Mouse (Mus musculus) embryonic facial prominence, embryonic 12.5 days (tissue): ENCODE data around the gene Map3k10. TPM values are rescaled to one million over a fixed set of nuclear protein-coding genes. Genes with fewer than 3 reads are reported as not detected.
"Not testable (repeated sequence)": the region's sequence is repeated elsewhere in the genome, so short reads cannot be mapped to it uniquely, and the experiment has no call there.

Source experiments
- ATAC-seq: fragments of 200-750 bp; cut with Nextera tagmentation; 2 replicates; pipeline ENCODE4 v1.8.0; 2017; ENCODE audit not compliant: insufficient number of reproducible peaks, insufficient read depth, low FRiP score, low TSS enrichment
- H3K27ac ChIP-seq: fragments of 300-500 bp; sonication (generic); 2 replicates; pipeline ENCODE4 v1.5.1; 2016; ENCODE audit warnings: mild to moderate bottlenecking
- H3K27me3 ChIP-seq: fragments of 300-500 bp; sonication (generic); 2 replicates; pipeline ENCODE4 v1.6.1; 2016; ENCODE audit warnings: mild to moderate bottlenecking, moderate library complexity
- H3K36me3 ChIP-seq: fragments of 300-500 bp; sonication (generic); 2 replicates; pipeline ENCODE4 v1.6.1; 2016; ENCODE audit warnings: mild to moderate bottlenecking
- H3K4me1 ChIP-seq: fragments of 300-500 bp; sonication (generic); 2 replicates; pipeline ENCODE4 v1.6.1; 2016
- H3K4me2 ChIP-seq: fragments of 300-500 bp; sonication (generic); replicated peaks from 2 replicates; pipeline ENCODE4 v1.6.1; 2016; ENCODE audit warnings: mild to moderate bottlenecking, moderate library complexity
- H3K4me3 ChIP-seq: fragments of 300-500 bp; sonication (generic); 2 replicates; pipeline ENCODE4 v1.5.1; 2016; ENCODE audit warnings: mild to moderate bottlenecking
- H3K9ac ChIP-seq: fragments of 300-500 bp; sonication (generic); 2 replicates; pipeline ENCODE4 v1.6.1; 2016; ENCODE audit warnings: mild to moderate bottlenecking, moderate library complexity
- H3K9me3 ChIP-seq: fragments of 300-500 bp; sonication (generic); 2 replicates; pipeline ENCODE4 v1.6.1; 2016; ENCODE audit warnings: mild to moderate bottlenecking, moderate library complexity
- WGBS: fragments of 180-500 bp; shearing (Covaris S2); methylation state at CpG from one replicate; pipeline ENCODE4 v1.1.7; 2016; 5-methylcytosine and 5-hydroxymethylcytosine counted together
- polyA plus RNA-seq: library from polyadenylated mRNA; unstranded; fragments of >200 nt; fragmentation: Nextera tagmentation; extraction: Ambion mirVana; gene quantifications from 2 replicates; pipeline ENCODE4 v1.2.1, GENCODE M21; 2016

The Map3k10 gene
- polyA plus RNA-seq, 1 experiment from 2014 or later: 14.0 TPM

DNA sequence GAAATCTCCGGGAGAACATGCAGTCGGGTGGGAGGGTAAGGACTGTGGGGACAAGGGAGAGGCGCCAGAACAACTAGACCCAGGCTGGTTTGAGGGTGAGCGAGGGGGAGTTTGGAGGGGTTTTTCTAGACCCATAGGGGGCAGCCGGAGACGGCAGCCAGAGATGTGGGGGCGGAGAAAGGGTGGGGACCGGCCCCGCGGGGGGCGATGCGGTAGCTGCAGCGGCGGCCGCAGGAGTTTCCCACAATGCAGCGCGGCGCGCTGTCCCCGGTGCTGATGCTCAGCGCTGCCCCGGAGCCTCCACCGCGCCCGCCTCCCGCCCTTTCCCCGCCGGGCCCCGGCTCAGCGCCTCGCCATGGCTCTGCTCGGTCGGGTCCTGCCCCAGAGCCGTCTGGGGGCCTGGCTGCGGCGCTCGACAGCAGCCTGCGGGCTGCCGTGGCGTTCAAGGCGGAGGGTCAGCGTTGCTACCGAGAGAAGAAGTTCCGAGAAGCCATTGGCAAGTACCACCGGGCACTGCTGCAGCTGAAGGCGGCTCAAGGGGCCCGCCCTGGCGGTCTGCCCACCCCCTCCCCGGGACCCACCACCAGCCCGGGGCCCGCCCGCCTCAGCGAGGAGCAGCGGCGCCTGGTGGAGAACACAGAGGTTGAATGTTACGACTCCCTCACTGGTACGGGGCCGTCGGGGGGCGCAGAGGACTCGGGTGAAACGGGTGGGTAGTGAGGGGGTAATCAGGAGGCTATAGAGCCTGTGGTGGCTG, 20.5 kb downstream of the Map3k10 start, which contains the start of gene Ttc9b:
Gene Ttc9b, plus strand, starts transcription at position 235 of the 757 bp plus-strand sequence.
- Histone ChIP-seq H3K4me1 (peaks cover 5% of the 10 kb centered on the region), H3K9me3 (no peaks in the 10 kb centered on the region), H3K4me2 (peak within 1 kb of the TSS; percentile 60), H3K27me3 (peaks cover 67% of the 10 kb centered on the region), H3K4me3 (peak within 1 kb of the TSS; percentile 34), H3K36me3 (peaks cover 25% of the 10 kb centered on the region; the same call in 1 of the 2 replicates), H3K27ac (no peak within 1 kb of the TSS), H3K9ac (no peak within 1 kb of the TSS)
- no peak for ATAC-seq
- 2% methylated on average over 62 of the region's 62 CpGs for WGBS

DNA sequence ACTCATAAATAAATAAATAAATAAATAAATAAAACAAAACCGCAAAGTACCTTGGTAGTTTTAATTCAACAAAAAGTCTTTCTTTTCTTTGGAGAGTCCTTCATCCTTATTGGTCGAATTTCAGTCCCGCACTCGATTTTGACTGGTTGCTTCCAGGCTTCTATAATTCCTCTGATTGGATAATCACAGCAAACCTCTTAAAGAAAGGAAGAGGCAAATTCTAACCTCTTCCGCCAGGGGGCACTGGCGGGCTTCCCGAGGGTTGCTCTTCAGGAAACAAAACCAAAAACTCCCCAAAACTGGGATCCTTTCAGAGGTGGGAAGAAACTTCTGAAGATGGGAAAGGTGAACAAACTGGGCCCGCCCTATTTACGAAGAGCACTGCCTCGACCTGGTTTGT, 23.4 kb downstream of the Map3k10 start:
- H3K9me3 ChIP-seq: no peaks in the 10 kb centered on the region
- ATAC-seq: no peak
- no peak overlapping the region for H3K27ac ChIP-seq
- no peak overlapping the region for H3K9ac ChIP-seq
- no peaks in the 10 kb centered on the region for H3K36me3 ChIP-seq
- H3K4me3 ChIP-seq: no peak overlapping the region
- 0 out of 2 replicates have a peak overlapping the region, but pooled peaks have one; percentile 13 for H3K4me2 ChIP-seq
- peaks cover 5% of the 10 kb centered on the region for H3K4me1 ChIP-seq
- 7% methylated on average over 10 of the region's 10 CpGs for WGBS
- peaks cover 38% of the 10 kb centered on the region for H3K27me3 ChIP-seq

DNA sequence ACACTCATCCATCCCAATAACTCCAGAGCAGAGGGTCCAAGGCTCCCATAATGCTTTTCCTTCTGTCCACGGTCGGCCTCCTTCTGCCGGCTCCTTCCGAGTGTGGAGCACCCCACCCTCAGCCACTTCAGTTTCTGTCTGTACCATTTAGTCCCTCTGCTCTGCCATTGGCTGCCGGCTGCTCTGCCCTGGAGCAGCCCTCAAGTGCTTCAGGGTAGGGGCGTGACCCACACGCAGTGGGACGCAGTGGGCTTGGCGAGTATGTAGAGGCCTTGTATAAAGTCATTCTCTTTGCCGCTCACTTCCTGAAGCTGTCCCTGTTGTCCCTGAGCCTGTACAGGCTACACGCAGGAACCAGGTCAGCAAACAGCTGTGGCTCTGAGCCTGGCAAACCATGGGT, 24.7 kb downstream of the Map3k10 start:
- Histone ChIP-seq H3K4me2 (no peak overlapping the region), H3K27me3 (peaks cover 26% of the 10 kb centered on the region), H3K4me3 (no peak overlapping the region), H3K9me3 (no peaks in the 10 kb centered on the region), H3K9ac (no peak overlapping the region), H3K27ac (no peak overlapping the region), H3K4me1 (peaks cover 5% of the 10 kb centered on the region), H3K36me3 (no peaks in the 10 kb centered on the region)
- 91% methylated on average over 11 of the region's 11 CpGs for WGBS
- ATAC-seq: no peak

DNA sequence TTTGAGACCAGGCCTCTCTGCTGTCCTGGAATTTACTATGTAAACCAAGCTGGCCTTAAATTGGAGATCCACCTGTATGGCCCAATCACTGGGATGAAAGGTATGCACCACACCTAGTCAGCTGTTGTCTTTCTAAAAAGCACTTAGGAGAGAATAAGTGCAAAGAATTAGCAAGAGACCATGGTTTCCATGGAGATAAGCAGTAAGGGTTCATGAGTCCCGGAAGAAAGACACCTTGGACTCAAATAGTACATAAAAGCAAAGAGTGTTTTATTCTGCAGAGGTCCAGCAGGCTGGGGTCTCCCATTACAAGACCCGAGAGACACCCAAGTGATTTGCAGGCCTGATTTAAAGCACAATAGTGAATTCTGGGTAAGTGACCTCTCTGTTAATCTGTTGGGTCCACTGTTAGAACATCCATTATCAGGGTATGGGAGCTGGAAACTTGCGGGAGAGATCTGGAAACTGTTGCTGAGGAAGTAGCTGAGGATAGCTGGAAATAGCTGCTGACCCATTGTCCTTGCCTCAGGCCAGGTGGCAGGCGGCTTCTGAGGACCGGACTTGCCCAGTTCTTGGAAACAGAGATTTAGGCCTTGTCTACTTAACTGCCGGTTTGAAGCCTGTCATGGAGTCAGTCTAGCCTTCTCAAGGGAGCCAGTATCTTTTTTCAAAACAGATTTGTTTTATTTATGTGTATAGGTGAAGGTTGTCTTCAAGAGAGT, 27.0 kb downstream of the Map3k10 start:
- 83% methylated on average over 6 of the region's 6 CpGs for WGBS
- no peaks in the 10 kb centered on the region for H3K36me3 ChIP-seq
- no peaks in the 10 kb centered on the region for H3K4me1 ChIP-seq
- H3K27ac ChIP-seq: no peak overlapping the region
- ATAC-seq: no peak
- no peaks in the 10 kb centered on the region for H3K9me3 ChIP-seq
- no peak overlapping the region for H3K4me2 ChIP-seq
- H3K4me3 ChIP-seq: no peak overlapping the region
- H3K9ac ChIP-seq: no peak overlapping the region
- peaks cover 3% of the 10 kb centered on the region for H3K27me3 ChIP-seq

DNA sequence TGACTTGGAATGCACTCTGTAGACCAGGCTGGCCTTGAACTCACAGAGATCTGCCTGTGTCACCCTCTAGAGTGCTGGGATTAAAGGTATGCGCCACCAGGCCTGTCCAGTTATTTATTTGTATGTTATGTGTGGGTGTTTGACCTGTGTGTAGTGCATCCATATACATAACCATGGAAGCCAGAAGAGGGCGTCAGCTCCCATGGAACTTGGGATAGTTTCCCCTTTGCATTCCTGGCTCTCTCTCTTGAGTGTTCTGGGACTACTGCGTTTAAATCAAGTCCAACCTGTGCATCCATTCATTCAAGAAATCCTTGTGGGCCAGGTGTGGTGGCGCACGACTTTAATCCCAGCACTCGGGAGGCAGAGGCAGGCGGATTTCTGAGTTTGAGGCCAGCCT, 27.9 kb downstream of the Map3k10 start:
- Histone ChIP-seq H3K27me3 (no peaks in the 10 kb centered on the region), H3K9ac (no peak overlapping the region), H3K4me3 (no peak overlapping the region), H3K36me3 (no peaks in the 10 kb centered on the region), H3K4me1 (no peaks in the 10 kb centered on the region), H3K27ac (no peak overlapping the region), H3K4me2 (no peak overlapping the region), H3K9me3 (no peaks in the 10 kb centered on the region)
- no peak for ATAC-seq
- 83% methylated on average over 7 of the region's 7 CpGs for WGBS

DNA sequence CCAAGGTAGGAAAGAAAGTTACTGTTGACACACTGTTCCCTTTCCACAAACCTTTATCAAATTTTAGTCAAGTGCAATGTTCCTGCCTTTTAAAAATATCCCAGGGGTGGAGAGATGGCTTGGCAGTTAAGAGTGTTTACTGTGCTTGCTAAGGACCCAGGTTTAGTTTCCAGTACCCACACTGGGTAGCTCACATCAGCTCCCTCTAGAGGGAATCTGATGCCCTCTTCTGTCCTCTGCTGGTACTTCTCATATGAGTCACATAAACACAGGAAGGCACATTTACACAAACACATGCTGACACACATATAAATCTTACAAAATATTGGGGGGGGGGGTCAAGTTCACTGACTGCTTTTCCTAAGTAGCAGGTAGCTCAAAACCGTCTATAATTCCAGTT, 29.9 kb downstream of the Map3k10 start:
- no peaks in the 10 kb centered on the region for H3K9me3 ChIP-seq
- WGBS: 50% methylated on average over 1 of the region's 1 CpGs
- H3K4me1 ChIP-seq: no peaks in the 10 kb centered on the region
- H3K9ac ChIP-seq: no peak overlapping the region
- H3K27me3 ChIP-seq: no peaks in the 10 kb centered on the region
- H3K27ac ChIP-seq: no peak overlapping the region
- ATAC-seq: no peak
- H3K4me2 ChIP-seq: no peak overlapping the region
- H3K36me3 ChIP-seq: peaks cover 6% of the 10 kb centered on the region; the same call in 1 of the 2 replicates
- H3K4me3 ChIP-seq: no peak overlapping the region

DNA sequence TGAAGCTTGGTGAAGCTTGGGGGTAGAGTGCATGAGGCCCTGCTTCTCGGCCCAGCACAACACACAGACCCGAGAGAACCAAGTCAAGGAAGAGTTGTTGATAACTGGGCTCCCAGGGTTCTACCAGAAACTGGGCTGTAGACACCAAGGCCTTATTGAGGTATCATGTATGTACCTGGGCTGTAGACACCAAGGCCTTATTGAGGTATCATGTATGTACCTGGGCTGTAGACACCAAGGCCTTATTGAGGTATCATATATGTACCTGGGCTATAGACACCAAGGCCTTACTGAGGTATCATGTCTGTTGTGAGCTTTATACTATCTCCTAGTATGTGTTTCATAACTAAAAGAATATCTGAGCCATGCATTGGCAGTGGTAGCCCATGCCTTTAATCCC, 39.3 kb downstream of the Map3k10 start:
- 92% methylated on average over 2 of the region's 2 CpGs for WGBS
- H3K4me1 ChIP-seq, H3K27ac ChIP-seq, H3K27me3 ChIP-seq, H3K9ac ChIP-seq, ATAC-seq, H3K4me2 ChIP-seq, H3K9me3 ChIP-seq, H3K4me3 ChIP-seq: not testable (repeated sequence)
- H3K36me3 ChIP-seq: peaks cover 75% of the 10 kb centered on the region

DNA sequence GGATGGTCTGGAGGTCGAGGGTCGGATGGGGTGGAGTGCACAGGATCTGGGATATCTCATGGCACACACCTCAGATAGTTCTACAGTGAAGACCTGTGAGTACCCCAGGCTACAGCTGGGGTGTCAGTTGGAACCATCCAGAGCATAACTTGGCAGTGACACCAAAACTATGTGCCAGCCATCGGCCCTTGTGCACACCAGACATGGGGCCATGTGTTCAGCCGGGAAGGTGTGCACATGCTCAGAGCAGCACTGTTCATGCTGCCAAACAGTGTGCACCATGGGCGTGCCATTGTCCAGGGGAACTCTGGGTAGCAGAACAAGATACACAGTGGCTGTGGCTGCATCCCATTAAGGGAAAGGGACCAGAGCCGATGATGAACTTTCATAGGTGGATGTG, 39.7 kb downstream of the Map3k10 start:
- H3K4me1 ChIP-seq: no peaks in the 10 kb centered on the region
- no peaks in the 10 kb centered on the region for H3K27me3 ChIP-seq
- ATAC-seq: no peak
- peaks cover 75% of the 10 kb centered on the region for H3K36me3 ChIP-seq
- H3K27ac ChIP-seq: no peak overlapping the region
- no peak overlapping the region for H3K4me3 ChIP-seq
- H3K4me2 ChIP-seq: no peak overlapping the region
- WGBS: 93% methylated on average over 6 of the region's 6 CpGs
- H3K9me3 ChIP-seq: no peaks in the 10 kb centered on the region
- H3K9ac ChIP-seq: no peak overlapping the region

DNA sequence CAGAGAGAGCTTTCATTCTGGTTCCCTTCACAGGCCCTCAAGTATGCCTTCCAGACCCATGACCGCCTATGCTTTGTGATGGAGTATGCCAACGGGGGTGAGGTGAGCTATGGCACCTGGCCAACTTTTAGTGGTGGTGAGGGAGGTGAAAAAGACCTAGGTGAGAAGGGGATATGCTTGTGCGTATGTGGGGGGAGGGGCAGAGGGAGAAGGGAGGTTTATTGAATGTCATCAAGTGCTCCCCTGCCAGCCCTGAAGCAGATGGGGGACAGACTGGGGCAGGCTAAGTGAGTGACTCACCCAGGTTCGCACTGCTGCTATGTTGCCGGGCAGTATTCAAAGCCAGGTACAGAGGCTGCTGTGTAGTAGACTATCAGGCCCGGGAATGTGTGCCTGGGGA, 41.2 kb downstream of the Map3k10 start:
- no peak overlapping the region for H3K4me3 ChIP-seq
- WGBS: 94% methylated on average over 6 of the region's 6 CpGs
- no peak for ATAC-seq
- no peaks in the 10 kb centered on the region for H3K4me1 ChIP-seq
- no peaks in the 10 kb centered on the region for H3K9me3 ChIP-seq
- H3K9ac ChIP-seq: no peak overlapping the region
- H3K27me3 ChIP-seq: no peaks in the 10 kb centered on the region
- no peak overlapping the region for H3K27ac ChIP-seq
- no peak overlapping the region for H3K4me2 ChIP-seq
- H3K36me3 ChIP-seq: peaks cover 86% of the 10 kb centered on the region

DNA sequence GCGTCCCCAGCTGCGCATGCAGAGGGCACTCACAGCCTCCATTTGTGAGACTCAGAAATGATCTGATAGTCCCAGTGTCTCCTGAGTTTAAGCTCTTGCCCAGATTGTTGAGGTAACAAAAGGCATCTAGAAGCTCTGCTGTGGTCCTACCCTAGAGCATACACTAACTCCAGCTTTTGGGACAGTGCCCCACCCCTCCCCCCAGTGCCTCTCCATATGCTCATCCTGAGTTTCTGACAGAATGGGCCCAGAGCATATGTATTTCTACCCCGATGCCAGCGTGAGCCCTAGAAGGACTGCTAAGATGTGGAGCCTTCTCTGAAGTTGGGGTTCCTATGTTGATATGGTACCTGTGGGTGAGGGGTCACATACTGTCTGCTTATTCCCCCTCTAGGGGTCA, 43.0 kb downstream of the Map3k10 start:
- no peak for ATAC-seq
- H3K4me3 ChIP-seq: no peak overlapping the region
- H3K4me2 ChIP-seq: no peak overlapping the region
- 96% methylated on average over 4 of the region's 4 CpGs for WGBS
- no peaks in the 10 kb centered on the region for H3K4me1 ChIP-seq
- no peaks in the 10 kb centered on the region for H3K27me3 ChIP-seq
- H3K27ac ChIP-seq: no peak overlapping the region
- no peaks in the 10 kb centered on the region for H3K9me3 ChIP-seq
- H3K9ac ChIP-seq: no peak overlapping the region
- peaks cover 88% of the 10 kb centered on the region for H3K36me3 ChIP-seq

DNA sequence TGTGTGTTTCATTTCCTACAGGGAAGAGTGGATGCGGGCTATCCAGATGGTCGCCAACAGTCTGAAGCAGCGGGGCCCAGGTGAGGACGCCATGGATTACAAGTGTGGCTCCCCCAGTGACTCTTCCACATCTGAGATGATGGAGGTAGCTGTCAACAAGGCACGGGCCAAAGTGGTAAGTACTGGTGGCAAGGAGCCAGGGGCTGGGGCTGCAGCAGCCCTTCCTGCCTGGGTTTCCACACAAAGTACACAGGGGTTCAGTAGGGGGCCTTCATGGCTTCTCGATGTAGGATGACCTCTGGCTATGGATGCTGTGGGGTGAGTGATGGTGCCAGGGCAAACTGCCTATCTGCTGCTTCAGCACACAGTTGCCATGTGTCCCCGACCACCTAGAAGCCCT, 45.6 kb downstream of the Map3k10 start:
- WGBS: 95% methylated on average over 7 of the region's 7 CpGs
- H3K36me3 ChIP-seq: peaks cover 89% of the 10 kb centered on the region

DNA sequence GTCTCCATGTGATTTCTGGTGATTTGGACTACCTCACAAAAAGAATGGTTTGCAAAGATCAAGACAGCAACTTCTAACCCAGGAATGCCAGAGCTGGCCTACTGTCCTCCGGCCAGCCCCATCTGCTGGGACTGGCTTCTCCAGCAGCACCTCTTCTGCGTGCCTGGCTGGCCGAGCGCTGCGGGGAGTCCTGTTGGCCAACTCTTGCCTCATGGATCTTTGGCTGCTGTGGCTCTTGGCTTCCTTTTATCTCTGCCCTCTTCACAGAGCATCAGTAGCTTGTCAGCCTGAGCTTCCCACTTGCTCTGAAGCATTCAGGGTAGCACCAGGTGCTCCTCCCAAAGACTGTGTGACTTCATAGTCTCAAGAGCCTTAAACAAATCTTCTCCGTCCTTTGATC, 46.2 kb downstream of the Map3k10 start:
- Histone ChIP-seq H3K4me3 (no peak overlapping the region), H3K9me3 (no peaks in the 10 kb centered on the region), H3K36me3 (peaks cover 91% of the 10 kb centered on the region), H3K9ac (no peak overlapping the region), H3K27ac (no peak overlapping the region), H3K4me1 (no peaks in the 10 kb centered on the region), H3K4me2 (no peak overlapping the region), H3K27me3 (no peaks in the 10 kb centered on the region)
- WGBS: 96% methylated on average over 6 of the region's 6 CpGs
- no peak for ATAC-seq

More for the DNA sequence above, 45.6 kb downstream of the Map3k10 start:
- H3K27me3 ChIP-seq, H3K4me3 ChIP-seq, H3K4me2 ChIP-seq, H3K9ac ChIP-seq, H3K9me3 ChIP-seq, ATAC-seq, H3K4me1 ChIP-seq, H3K27ac ChIP-seq: not testable (repeated sequence)
